20 mouse cellular contexts compared by ENCODE assay signal in the genomic region with DNA sequence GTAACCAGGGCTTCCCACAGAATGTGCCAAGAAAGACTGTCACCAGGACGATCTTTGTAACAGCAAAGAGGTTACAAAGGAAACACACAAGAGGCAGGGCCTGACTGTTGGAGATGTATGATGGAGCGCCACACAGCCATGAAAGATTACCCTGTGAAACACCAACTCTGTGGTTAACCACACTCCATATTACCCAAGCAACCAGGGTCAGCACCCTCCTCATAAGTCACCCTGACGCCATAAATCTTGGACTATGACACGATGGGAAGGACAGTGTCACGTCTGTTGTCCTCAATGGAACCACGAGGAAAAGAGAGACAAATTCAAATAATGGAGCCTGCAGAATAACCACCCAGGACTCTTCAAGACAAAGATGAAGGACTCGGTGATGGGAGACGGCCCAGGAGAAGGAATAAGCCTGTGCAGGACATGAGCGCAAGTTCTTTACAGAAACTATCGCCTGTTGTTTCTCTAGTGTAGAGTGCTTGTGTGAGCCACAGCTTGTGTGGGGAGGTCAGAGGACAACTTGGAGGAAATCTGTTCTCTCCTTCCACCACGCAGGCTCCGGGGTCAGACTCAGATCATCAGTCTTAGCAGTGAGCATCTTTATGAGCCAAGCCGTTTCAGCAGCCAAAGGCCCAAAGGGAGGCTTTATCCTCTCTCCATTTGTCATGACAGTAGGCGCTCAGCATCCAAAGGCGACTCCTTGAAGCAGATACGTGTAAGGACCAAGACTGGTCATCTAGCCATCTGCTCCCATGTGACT. TPM values are rescaled to one million over a fixed set of nuclear protein-coding genes. Genes with fewer than 3 reads are reported as not detected.
DNase-seq lines count a peak whose midpoint lies in the region; ATAC-seq lines count a peak whose summit lies in the region.
"Had no signal": no experiment of that assay in that cellular context is flagged by ENCODE, and none has a peak within 500 bp of the region (broad histone marks: within the 10 kb centered on the region; RNA-seq: fewer than 3 reads in every experiment).

No protein-coding gene starts in this region.

- no peak overlapping the region for H3K4me2 ChIP-seq in hindbrain, embryonic 11.5 days (replicated peaks; ENCODE audit: low read depth, low read length)
- no peak overlapping the region for H3K4me2 ChIP-seq in hindbrain, embryonic 14.5 days (replicated peaks)
- H3K4me2 ChIP-seq in midbrain, embryonic 13.5 days (replicated peaks): no peak overlapping the region
- H3K4me2 ChIP-seq in midbrain, embryonic 11.5 days: no peak overlapping the region
- H3K4me2 ChIP-seq: embryonic facial prominence, embryonic 15.5 days; heart, embryonic 15.5 days; limb, embryonic 12.5 days; stomach, embryonic 15.5 days had no signal

- ATAC-seq in hindbrain, embryonic 11.5 days (ENCODE audit: low FRiP score): no peak
- ATAC-seq in hindbrain, embryonic 14.5 days (ENCODE audit: low FRiP score): no peak
- peak; percentile 94 for ATAC-seq in common myeloid progenitor, adult 5-6 weeks (replicated peaks; ENCODE audit: low read depth, poor library complexity, severe bottlenecking)
- peak; percentile 89 for ATAC-seq in megakaryocyte progenitor cell, adult 5-6 weeks (replicated peaks; ENCODE audit: poor library complexity)
- ATAC-seq in midbrain, embryonic 13.5 days: no peak
- no peak for ATAC-seq in midbrain, embryonic 11.5 days (ENCODE audit: low FRiP score)

- no peak overlapping the region for H3K9ac ChIP-seq in hindbrain, embryonic 11.5 days (ENCODE audit: low read depth, low read length)
- H3K9ac ChIP-seq in hindbrain, embryonic 14.5 days: no peak overlapping the region
- no peak overlapping the region for H3K9ac ChIP-seq in midbrain, embryonic 13.5 days (replicated peaks)
- H3K9ac ChIP-seq in midbrain, embryonic 11.5 days (ENCODE audit: low read length): no peak overlapping the region
- H3K9ac ChIP-seq: embryonic facial prominence, embryonic 15.5 days; heart, embryonic 15.5 days; limb, embryonic 12.5 days; liver, embryonic 14.5 days; stomach, embryonic 15.5 days had no signal

- no peak for DNase-seq in hindbrain, embryonic 11.5 days (ENCODE audit: low spot score)
- DNase-seq in hindbrain, embryonic 14.5 days (ENCODE audit: low spot score): no peak
- DNase-seq in kidney, adult 9 months: peak; percentile 8
- no peak for DNase-seq in thymus, postnatal 10 days (ENCODE audit: low spot score in 2 of 2)
- DNase-seq in midbrain, embryonic 11.5 days (ENCODE audit: low spot score, missing footprints): no peak
- DNase-seq: cerebellum, postnatal 25 days; heart, adult 11 months; lung, postnatal 14 days; midbrain, embryonic 14.5 days; thymus, postnatal 14 days had no signal

- H3K27me3 ChIP-seq in hindbrain, embryonic 11.5 days (ENCODE audit: control insufficient read depth, insufficient read depth, low read length): no peaks in the 10 kb centered on the region
- no peaks in the 10 kb centered on the region for H3K27me3 ChIP-seq in hindbrain, embryonic 14.5 days (ENCODE audit: control insufficient read depth, insufficient read depth, low read length)
- no peaks in the 10 kb centered on the region for H3K27me3 ChIP-seq in midbrain, embryonic 13.5 days
- H3K27me3 ChIP-seq in midbrain, embryonic 11.5 days (ENCODE audit: control insufficient read depth, insufficient read depth, low read length): no peaks in the 10 kb centered on the region
- H3K27me3 ChIP-seq: embryonic facial prominence, embryonic 15.5 days; heart, embryonic 15.5 days; limb, embryonic 12.5 days; stomach, embryonic 15.5 days had no signal

- H3K9me3 ChIP-seq in hindbrain, embryonic 11.5 days (ENCODE audit: control insufficient read depth, low read length): no peaks in the 10 kb centered on the region
- H3K9me3 ChIP-seq in hindbrain, embryonic 14.5 days (ENCODE audit: control insufficient read depth, low read length): no peaks in the 10 kb centered on the region
- H3K9me3 ChIP-seq in midbrain, embryonic 13.5 days: no peaks in the 10 kb centered on the region
- H3K9me3 ChIP-seq in midbrain, embryonic 11.5 days (ENCODE audit: control insufficient read depth, low read length): no peaks in the 10 kb centered on the region
- H3K9me3 ChIP-seq: embryonic facial prominence, embryonic 15.5 days; G1E; heart, embryonic 15.5 days; limb, embryonic 12.5 days; stomach, embryonic 15.5 days had no signal

- H3K27ac ChIP-seq in hindbrain, embryonic 11.5 days (ENCODE audit: low read depth, low read length): peak overlapping the region; percentile 49; the same call in 1 of the 2 replicates
- H3K27ac ChIP-seq in hindbrain, embryonic 14.5 days: no peak overlapping the region
- no peak overlapping the region for H3K27ac ChIP-seq in midbrain, embryonic 13.5 days
- H3K27ac ChIP-seq in midbrain, embryonic 11.5 days (ENCODE audit: low read depth, low read length): no peak overlapping the region
- H3K27ac ChIP-seq: embryonic facial prominence, embryonic 15.5 days; heart, embryonic 15.5 days; left cerebral cortex, adult 2 months; limb, embryonic 12.5 days; liver, embryonic 14.5 days; stomach, embryonic 15.5 days had no signal

- no peaks in the 10 kb centered on the region; the same call in 1 of the 2 replicates for H3K4me1 ChIP-seq in hindbrain, embryonic 11.5 days (replicated peaks; ENCODE audit: control insufficient read depth, insufficient read depth, low read length)
- no peaks in the 10 kb centered on the region for H3K4me1 ChIP-seq in hindbrain, embryonic 14.5 days (replicated peaks; ENCODE audit: control insufficient read depth, insufficient read depth, low read length)
- H3K4me1 ChIP-seq in midbrain, embryonic 13.5 days (replicated peaks): 0 out of 2 replicates have a peak, but pooled peaks cover 3% of the 10 kb centered on the region
- H3K4me1 ChIP-seq in midbrain, embryonic 11.5 days (ENCODE audit: control insufficient read depth, insufficient read depth, low read length): peaks cover 3% of the 10 kb centered on the region; the same call in 1 of the 2 replicates
- H3K4me1 ChIP-seq: embryonic facial prominence, embryonic 15.5 days; heart, embryonic 15.5 days; stomach, embryonic 15.5 days had no signal

- 69% methylated on average over 16 of the region's 16 CpGs for WGBS in hindbrain, embryonic 11.5 days
- WGBS in hindbrain, embryonic 14.5 days: 66% methylated on average over 16 of the region's 16 CpGs
- 89% methylated on average over 16 of the region's 16 CpGs for WGBS in midbrain, embryonic 13.5 days
- 87% methylated on average over 16 of the region's 16 CpGs for WGBS in midbrain, embryonic 11.5 days

- no peak overlapping the region for H3K4me3 ChIP-seq in hindbrain, embryonic 11.5 days (ENCODE audit: low read depth, low read length)
- no peak overlapping the region for H3K4me3 ChIP-seq in hindbrain, embryonic 14.5 days (replicated peaks; ENCODE audit: low read length)
- H3K4me3 ChIP-seq in midbrain, embryonic 13.5 days (replicated peaks): no peak overlapping the region
- no peak overlapping the region for H3K4me3 ChIP-seq in midbrain, embryonic 11.5 days (ENCODE audit: low read depth, low read length)
- H3K4me3 ChIP-seq: embryonic facial prominence, embryonic 15.5 days; heart, embryonic 15.5 days; left cerebral cortex, adult 2 months; limb, embryonic 12.5 days; stomach, embryonic 15.5 days had no signal

- H3K36me3 ChIP-seq in hindbrain, embryonic 11.5 days (ENCODE audit: control insufficient read depth, insufficient read depth, low read length): no peaks in the 10 kb centered on the region
- peaks cover 31% of the 10 kb centered on the region for H3K36me3 ChIP-seq in hindbrain, embryonic 14.5 days (replicated peaks; ENCODE audit: control insufficient read depth, insufficient read depth)
- H3K36me3 ChIP-seq in midbrain, embryonic 13.5 days: peaks cover 46% of the 10 kb centered on the region
- no peaks in the 10 kb centered on the region for H3K36me3 ChIP-seq in midbrain, embryonic 11.5 days (ENCODE audit: control insufficient read depth, insufficient read depth, low read length)
- H3K36me3 ChIP-seq: G1E; heart, embryonic 15.5 days; stomach, embryonic 15.5 days had no signal

RNA-seq across cellular contexts. Expression of a gene that starts 40.1 kb away (rescaled TPM):
- polyA plus RNA-seq in hindbrain, embryonic 11.5 days (2014; fragmentation: Nextera tagmentation; extraction: Ambion mirVana): 6.5 and 8.2 TPM in 2 replicates
- polyA plus RNA-seq in hindbrain, embryonic 14.5 days (2014; fragmentation: Nextera tagmentation; extraction: Ambion mirVana): 12.6 and 13.0 TPM in 2 replicates
- 0.05 TPM in 1 of 2 replicates, not detected in the other for total RNA-seq in common myeloid progenitor, adult 5-6 weeks (2017)
- 1.2 TPM in 1 of 2 replicates, not detected in the other for total RNA-seq in megakaryocyte progenitor cell, adult 5-6 weeks (2015)
- 0.84 TPM in 1 of 2 replicates, not detected in the other for total RNA-seq in megakaryocyte progenitor cell, adult 5-6 weeks (2017)
- 12.6 and 13.1 TPM in 2 replicates for polyA plus RNA-seq in midbrain, embryonic 13.5 days (2015; fragmentation: Nextera tagmentation; extraction: Ambion mirVana)
- polyA plus RNA-seq in midbrain, embryonic 11.5 days (2014; fragmentation: Nextera tagmentation; extraction: Ambion mirVana): 4.3 and 5.8 TPM in 2 replicates

RNA-seq across cellular contexts. Expression of a gene that starts 40.2 kb away (rescaled TPM):
- polyA plus RNA-seq in hindbrain, embryonic 11.5 days (2014; fragmentation: Nextera tagmentation; extraction: Ambion mirVana): 11.3 and 11.5 TPM in 2 replicates
- polyA plus RNA-seq in hindbrain, embryonic 14.5 days (2014; fragmentation: Nextera tagmentation; extraction: Ambion mirVana): 16.4 and 17.2 TPM in 2 replicates
- 1.8 and 1.9 TPM in 2 replicates for total RNA-seq in common myeloid progenitor, adult 5-6 weeks (2017)
- 1.4 and 1.6 TPM in 2 replicates for total RNA-seq in megakaryocyte progenitor cell, adult 5-6 weeks (2015)
- 1.6 and 2.6 TPM in 2 replicates for total RNA-seq in megakaryocyte progenitor cell, adult 5-6 weeks (2017)
- 15.0 and 15.1 TPM in 2 replicates for polyA plus RNA-seq in midbrain, embryonic 13.5 days (2015; fragmentation: Nextera tagmentation; extraction: Ambion mirVana)
- polyA plus RNA-seq in midbrain, embryonic 11.5 days (2014; fragmentation: Nextera tagmentation; extraction: Ambion mirVana): 10.3 and 11.1 TPM in 2 replicates

RNA-seq across cellular contexts. Expression of a gene that starts 40.4 kb away (rescaled TPM):
- polyA plus RNA-seq in hindbrain, embryonic 11.5 days (2014; fragmentation: Nextera tagmentation; extraction: Ambion mirVana): 0.68 and 0.90 TPM in 2 replicates
- polyA plus RNA-seq in hindbrain, embryonic 14.5 days (2014; fragmentation: Nextera tagmentation; extraction: Ambion mirVana): 3.4 and 4.3 TPM in 2 replicates
- total RNA-seq in common myeloid progenitor, adult 5-6 weeks (2017): not detected in 2 replicates
- not detected in 2 replicates for total RNA-seq in megakaryocyte progenitor cell, adult 5-6 weeks (2015)
- not detected in 2 replicates for total RNA-seq in megakaryocyte progenitor cell, adult 5-6 weeks (2017)
- 0.68 and 0.73 TPM in 2 replicates for polyA plus RNA-seq in midbrain, embryonic 13.5 days (2015; fragmentation: Nextera tagmentation; extraction: Ambion mirVana)
- polyA plus RNA-seq in midbrain, embryonic 11.5 days (2014; fragmentation: Nextera tagmentation; extraction: Ambion mirVana): 0.08 and 0.18 TPM in 2 replicates
- polyA plus RNA-seq: G1E had no signal

RNA-seq across cellular contexts. Expression of a gene that starts 49.6 kb away (rescaled TPM):
- polyA plus RNA-seq in hindbrain, embryonic 11.5 days (2014; fragmentation: Nextera tagmentation; extraction: Ambion mirVana): 20.5 and 21.4 TPM in 2 replicates
- 21.0 TPM in 2 replicates for polyA plus RNA-seq in hindbrain, embryonic 14.5 days (2014; fragmentation: Nextera tagmentation; extraction: Ambion mirVana)
- 20.0 and 23.7 TPM in 2 replicates for total RNA-seq in common myeloid progenitor, adult 5-6 weeks (2017)
- total RNA-seq in megakaryocyte progenitor cell, adult 5-6 weeks (2015): 12.4 and 13.6 TPM in 2 replicates
- 20.1 and 24.5 TPM in 2 replicates for total RNA-seq in megakaryocyte progenitor cell, adult 5-6 weeks (2017)
- polyA plus RNA-seq in midbrain, embryonic 13.5 days (2015; fragmentation: Nextera tagmentation; extraction: Ambion mirVana): 22.5 and 25.6 TPM in 2 replicates
- 16.5 and 21.1 TPM in 2 replicates for polyA plus RNA-seq in midbrain, embryonic 11.5 days (2014; fragmentation: Nextera tagmentation; extraction: Ambion mirVana)

Comparison
In these comparisons a context has a peak if more than half of its experiments do, and no peak if none do; other contexts are left out.
1. ATAC-seq: peak in common myeloid progenitor, adult 5-6 weeks (single experiment) and megakaryocyte progenitor cell, adult 5-6 weeks (single experiment); none in hindbrain, embryonic 11.5 days (single experiment), hindbrain, embryonic 14.5 days (single experiment), midbrain, embryonic 13.5 days (single experiment) and midbrain, embryonic 11.5 days (single experiment).